Mouse (Mus musculus) MEL (cell line): ENCODE data around the gene Zfp609.

Experiments used
- CTCF ChIP-seq, 3 experiments: IDR thresholded peaks in 2 of 3; conservative IDR thresholded peaks in 1 of 3; 2 replicates each; pipeline ENCODE4 v1.5.1; 2011 to 2012; ENCODE audit warnings: low read length in 3 of 3, low read depth in 2 of 3, mild to moderate bottlenecking in 2 of 3, improper control_type of control experiment in 1 of 3, inconsistent platforms in 1 of 3, mixed read lengths in 1 of 3, moderate library complexity in 1 of 3; ENCODE audit not compliant: control insufficient read depth in 1 of 3, insufficient read depth in 1 of 3, poor library complexity in 1 of 3, severe bottlenecking in 1 of 3
- EP300 ChIP-seq, 2 experiments: IDR thresholded peaks; 2 replicates each; pipeline ENCODE4 v1.6.1; 2011; ENCODE audit warnings: improper control_type of control experiment in 2 of 2, low read length in 2 of 2, low read depth in 1 of 2, mild to moderate bottlenecking in 1 of 2
- ETS1 ChIP-seq: IDR thresholded peaks from 2 replicates; pipeline ENCODE4 v1.6.1; 2012; ENCODE audit warnings: low read depth, mild to moderate bottlenecking, inconsistent platforms, low read length, improper control_type of control experiment, moderate library complexity
- HCFC1 ChIP-seq: IDR thresholded peaks from 2 replicates; pipeline ENCODE4 v1.6.1; 2012; ENCODE audit warnings: low read depth, mild to moderate bottlenecking, inconsistent platforms, low read length, improper control_type of control experiment, moderate library complexity
- MAX ChIP-seq: IDR thresholded peaks from 2 replicates; pipeline ENCODE4 v1.6.1; 2011; ENCODE audit warnings: low read length, improper control_type of control experiment
- MYC ChIP-seq: IDR thresholded peaks from 2 replicates; pipeline ENCODE4 v1.6.1; 2011; ENCODE audit warnings: low read depth, mild to moderate bottlenecking, low read length, improper control_type of control experiment, moderate library complexity
- NELFE ChIP-seq: IDR thresholded peaks from 2 replicates; pipeline ENCODE4 v1.6.1; 2011; ENCODE audit warnings: low read depth, low read length, improper control_type of control experiment
- POLR2A ChIP-seq, 2 experiments: IDR thresholded peaks; 2 replicates each; pipeline ENCODE4 v1.6.1; 2011 to 2012; ENCODE audit warnings: low read length in 2 of 2, mild to moderate bottlenecking in 2 of 2, control low read depth in 1 of 2, improper control_type of control experiment in 1 of 2, low read depth in 1 of 2, moderate library complexity in 1 of 2; ENCODE audit not compliant: control insufficient read depth in 1 of 2, insufficient read depth in 1 of 2, poor library complexity in 1 of 2
- SIN3A ChIP-seq: IDR thresholded peaks from 2 replicates; pipeline ENCODE4 v1.6.1; 2012; ENCODE audit warnings: low read length, improper control_type of control experiment, inconsistent platforms
- USF1 ChIP-seq: IDR thresholded peaks from 2 replicates; pipeline ENCODE4 v1.6.1; 2014; ENCODE audit warnings: low read depth, mild to moderate bottlenecking, inconsistent platforms, low read length, improper control_type of control experiment, moderate library complexity

DNA sequence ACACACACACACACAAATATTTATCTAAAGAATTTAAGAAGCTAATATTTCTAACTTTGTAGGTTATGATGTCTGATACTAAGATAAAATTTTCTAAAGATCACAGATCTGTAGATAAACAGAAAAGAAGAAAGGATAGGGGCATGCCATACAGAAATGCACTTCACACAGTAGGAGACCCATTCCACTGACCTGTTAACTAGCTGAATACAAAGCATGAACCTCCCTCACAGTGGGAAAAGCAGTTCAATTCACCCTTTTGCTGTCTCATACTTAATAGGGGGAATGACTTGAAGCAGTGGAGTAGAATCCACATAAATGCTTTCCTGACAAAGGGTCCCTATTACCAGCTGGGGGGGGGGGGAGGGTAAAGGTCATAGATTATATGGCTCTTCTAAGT is 6.3 kb upstream of the Zfp609 start:
- TF ChIP-seq CTCF (IDR thresholded peaks at IDR 0.05 in 2 of 3, conservative IDR thresholded peaks at IDR 0.05 in 1 of 3; ENCODE audit: control insufficient read depth in 1 of 3, insufficient read depth in 1 of 3, low read depth in 2 of 3, low read length in 3 of 3, poor library complexity in 1 of 3, severe bottlenecking in 1 of 3) (no peak), HCFC1 (no peak), MAX (no peak), EP300 (IDR thresholded peaks at IDR 0.05; ENCODE audit: low read depth in 1 of 2, low read length in 2 of 2) (no peak), POLR2A (IDR thresholded peaks at IDR 0.05; ENCODE audit: control insufficient read depth in 1 of 2, insufficient read depth in 1 of 2, low read depth in 1 of 2, low read length in 2 of 2, poor library complexity in 1 of 2) (no peak), MYC (no peak), NELFE (no peak), ETS1 (no peak), SIN3A (no peak), USF1 (no peak)
